Mouse (Mus musculus) left cerebral cortex, adult 8-10 months (tissue): ENCODE measurements at regions not wholly inside any gene's neighbourhood (a gene's known extent, or its start where the extent isn't known, plus 50 kb on each side); places are given as distances from the start of the nearest gene placed in this dataset.
"Not testable (repeated sequence)": the region's sequence is repeated elsewhere in the genome, so short reads cannot be mapped to it uniquely, and the experiment has no call there.

ENCODE experiments used
- DNase-seq, 2 experiments: peaks; one replicate each; pipeline ENCODE4 v3.0.0; 2022; ENCODE audit warnings: low spot score in 2 of 2

GRCm38 (mm10) chr4:105844675-105845466 lies 55.2 kb downstream of the Gm12728 start:
- DNase-seq = no peak

GRCm38 (mm10) chr4:105845998-105846989 lies 56.6 kb downstream of the Gm12728 start:
- not testable (repeated sequence) for DNase-seq

GRCm38 (mm10) chr4:105853086-105853485 lies 63.4 kb downstream of the Gm12728 start:
- DNase-seq = no peak

- no peak for DNase-seq
These were observed 69.6 kb downstream of the Gm12728 start for GRCm38 (mm10) chr4:105859052-105859864.

GRCm38 (mm10) chr4:105860930-105861653 lies 71.4 kb downstream of the Gm12728 start:
- no peak for DNase-seq

GRCm38 (mm10) chr4:105861654-105862037 lies 72.0 kb downstream of the Gm12728 start:
- DNase-seq = no peak

GRCm38 (mm10) chr4:105870512-105870911 lies 80.8 kb downstream of the Gm12728 start:
- no peak for DNase-seq

GRCm38 (mm10) chr4:105877246-105877645 lies 87.6 kb downstream of the Gm12728 start:
- no peak for DNase-seq

- DNase-seq = no peak
These were observed 90.2 kb downstream of the Gm12728 start for GRCm38 (mm10) chr4:105879891-105880290.

- no peak for DNase-seq
These were observed 95.1 kb downstream of the Gm12728 start for GRCm38 (mm10) chr4:105884791-105885190.

GRCm38 (mm10) chr4:105891438-105891837 lies 101.8 kb downstream of the Gm12728 start:
- DNase-seq = no peak

- no peak for DNase-seq
These were observed 102.4 kb downstream of the Gm12728 start for GRCm38 (mm10) chr4:105892065-105892464.

GRCm38 (mm10) chr4:105895116-105895515 lies 105.4 kb downstream of the Gm12728 start:
- DNase-seq = no peak

- no peak for DNase-seq
These were observed 108.6 kb downstream of the Gm12728 start for GRCm38 (mm10) chr4:105898054-105898847.

GRCm38 (mm10) chr4:105904896-105905295 lies 115.2 kb downstream of the Gm12728 start:
- no peak for DNase-seq

- DNase-seq = no peak
These were observed 116.7 kb downstream of the Gm12728 start for GRCm38 (mm10) chr4:105906411-105906810.

- no peak for DNase-seq
These were observed 117.9 kb downstream of the Gm12728 start for GRCm38 (mm10) chr4:105907611-105908010.

- DNase-seq = no peak
These were observed 118.6 kb downstream of the Gm12728 start for GRCm38 (mm10) chr4:105908281-105908680.

GRCm38 (mm10) chr4:105909272-105909671 lies 119.6 kb downstream of the Gm12728 start:
- no peak for DNase-seq

- no peak for DNase-seq
These were observed 121.0 kb downstream of the Gm12728 start for GRCm38 (mm10) chr4:105910666-105911065.
